Mouse (Mus musculus) intestine, embryonic 16.5 days (tissue): ENCODE measurements at regions not wholly inside any gene's neighbourhood (a gene's known extent, or its start where the extent isn't known, plus 50 kb on each side); places are given as distances from the start of the nearest gene placed in this dataset.

Experiments
- ATAC-seq: fragments of 200-750 bp; cut with Nextera tagmentation; 2 replicates; pipeline ENCODE4 v1.8.0; 2017; ENCODE audit warnings: moderate TSS enrichment, moderate library complexity
- H3K27ac ChIP-seq: fragments of 300-500 bp; sonication (generic); 2 replicates; pipeline ENCODE4 v1.5.1; 2014; ENCODE audit warnings: mild to moderate bottlenecking, low read length
- H3K27me3 ChIP-seq: fragments of 300-500 bp; sonication (generic); replicated peaks from 2 replicates; pipeline ENCODE4 v1.6.1; 2014; ENCODE audit warnings: low read length, control low read depth, mixed read lengths; ENCODE audit not compliant: control insufficient read depth, insufficient read depth
- H3K36me3 ChIP-seq: fragments of 300-500 bp; sonication (generic); 2 replicates; pipeline ENCODE4 v1.6.1; 2014; ENCODE audit warnings: low read length, control low read depth; ENCODE audit not compliant: control insufficient read depth, insufficient read depth
- H3K4me1 ChIP-seq: fragments of 300-500 bp; sonication (generic); 2 replicates; pipeline ENCODE4 v1.6.1; 2014; ENCODE audit warnings: low read length, control low read depth, mixed read lengths; ENCODE audit not compliant: control insufficient read depth, insufficient read depth
- H3K4me2 ChIP-seq: fragments of 300-500 bp; sonication (generic); 2 replicates; pipeline ENCODE4 v1.6.1; 2014; ENCODE audit warnings: low read depth, low read length, control low read depth
- H3K4me3 ChIP-seq: fragments of 300-500 bp; sonication (generic); 2 replicates; pipeline ENCODE4 v1.5.1; 2014; ENCODE audit warnings: mild to moderate bottlenecking, low read length
- H3K9ac ChIP-seq: fragments of 300-500 bp; sonication (generic); 2 replicates; pipeline ENCODE4 v1.6.1; 2014; ENCODE audit warnings: low read depth, low read length
- H3K9me3 ChIP-seq: fragments of 300-500 bp; sonication (generic); 2 replicates; pipeline ENCODE4 v1.6.1; 2016; ENCODE audit warnings: low read length, control low read depth; ENCODE audit not compliant: control insufficient read depth
- WGBS: fragments of 180-500 bp; shearing (Covaris S2); extraction: QIAGEN DNeasy Blood & Tissue Kit; methylation state at CpG from one replicate; pipeline ENCODE4 v1.1.7; 2014; 5-methylcytosine and 5-hydroxymethylcytosine counted together

DNA sequence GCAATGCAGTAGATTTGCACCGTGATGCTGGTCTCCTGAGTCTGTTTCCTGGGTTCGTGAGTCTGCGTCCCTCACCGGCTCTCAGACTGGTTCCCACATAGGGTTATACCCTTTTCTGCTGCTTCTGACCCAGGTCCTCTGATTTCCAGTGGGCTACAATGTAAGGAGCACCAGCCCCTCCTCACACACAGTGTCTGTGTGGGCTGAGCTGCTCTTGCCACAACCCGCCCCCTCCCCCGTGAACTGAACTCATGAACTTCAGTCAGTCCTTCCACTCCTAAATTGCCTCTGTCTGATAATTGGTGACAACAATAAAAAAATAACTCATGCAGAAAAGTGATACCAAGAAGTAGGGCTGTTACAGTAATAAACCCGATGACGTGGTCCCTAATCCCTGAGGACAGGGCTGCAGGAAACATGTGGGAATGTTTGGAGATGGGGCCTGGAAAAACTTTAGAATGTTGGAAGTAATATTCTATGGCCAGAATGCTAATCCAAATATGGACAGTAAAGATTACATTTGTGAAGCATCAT, 54.2 kb upstream of the Ankfn1 start:
- H3K36me3 ChIP-seq = no peaks in the 10 kb centered on the region
- 0 out of 2 replicates have a peak, but pooled peaks cover 2% of the 10 kb centered on the region for H3K4me1 ChIP-seq
- no peak overlapping the region for H3K27ac ChIP-seq
- ATAC-seq = peak; percentile 79
- H3K9ac ChIP-seq = no peak overlapping the region
- no peak overlapping the region for H3K4me2 ChIP-seq
- H3K27me3 ChIP-seq = no peaks in the 10 kb centered on the region
- 73% methylated on average over 8 of the region's 8 CpGs for WGBS
- no peak overlapping the region for H3K4me3 ChIP-seq
- H3K9me3 ChIP-seq = no peaks in the 10 kb centered on the region
